Comparison of ENCODE assay signal across 17 mouse cellular contexts in the genomic region with DNA sequence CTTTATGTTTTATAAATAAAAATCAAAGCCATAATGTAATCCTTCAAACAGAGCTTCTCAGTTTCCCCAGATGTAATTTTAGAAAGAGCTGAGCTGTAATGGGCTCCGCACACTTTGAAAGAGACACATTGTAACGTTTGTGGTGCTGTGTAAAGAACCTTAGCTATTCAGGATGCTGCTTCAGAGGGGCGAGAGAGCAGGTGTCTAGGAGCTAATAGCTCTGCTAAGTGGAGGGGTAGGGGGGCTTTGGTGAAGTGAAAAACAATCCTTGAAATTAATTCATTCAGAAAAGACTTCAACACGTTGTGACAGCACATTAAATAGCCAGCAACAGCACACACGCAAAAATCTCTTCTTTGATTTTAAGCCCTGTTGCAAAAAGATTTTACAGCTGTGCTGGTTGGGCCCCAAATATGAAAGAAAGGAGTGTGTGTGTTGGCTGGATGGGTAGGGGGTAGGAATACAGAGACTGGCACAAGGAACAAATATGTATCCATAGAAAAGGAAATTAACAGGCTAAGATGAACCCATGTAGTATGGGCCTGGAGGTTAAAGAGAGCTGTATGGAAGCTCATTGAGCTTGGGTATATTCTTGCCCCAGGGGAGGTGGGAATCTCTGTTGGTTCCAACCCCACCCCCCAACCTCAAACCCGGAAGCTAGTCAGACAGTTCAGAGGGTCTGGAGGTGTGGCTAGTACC.
A peak's percentile ranks its signal among the peaks of the same experiment; 100 is the strongest.
DNase-seq lines count a peak whose midpoint lies in the region; ATAC-seq and TF ChIP-seq lines count a peak whose summit lies in the region.
"Had no signal": no experiment of that assay in that cellular context is flagged by ENCODE, and none has a peak within 500 bp of the region (broad histone marks: within the 10 kb centered on the region; RNA-seq: fewer than 3 reads in every experiment).

No protein-coding gene starts in this region.

- intact Hi-C loops in gastrocnemius, postnatal 36 days (cut with DNase I) = no loop called here

- no peak overlapping the region for H3K9ac ChIP-seq in neural tube, embryonic 13.5 days
- no peak overlapping the region for H3K9ac ChIP-seq in neural tube, embryonic 15.5 days (replicated peaks)
- H3K9ac ChIP-seq in forebrain, postnatal 0 days = no peak overlapping the region
- H3K9ac ChIP-seq in midbrain, embryonic 12.5 days (replicated peaks) = no peak overlapping the region
- no peak overlapping the region for H3K9ac ChIP-seq in intestine, embryonic 16.5 days (ENCODE audit: low read depth, low read length)
- H3K9ac ChIP-seq: stomach, embryonic 15.5 days had no signal

- peaks cover 21% of the 10 kb centered on the region for H3K4me1 ChIP-seq in neural tube, embryonic 13.5 days (replicated peaks)
- peaks cover 7% of the 10 kb centered on the region; the same call in 1 of the 2 replicates for H3K4me1 ChIP-seq in neural tube, embryonic 15.5 days
- 0 out of 2 replicates have a peak, but pooled peaks cover 2% of the 10 kb centered on the region for H3K4me1 ChIP-seq in forebrain, postnatal 0 days (ENCODE audit: insufficient read depth)
- peaks cover 15% of the 10 kb centered on the region for H3K4me1 ChIP-seq in midbrain, embryonic 12.5 days
- H3K4me1 ChIP-seq in intestine, embryonic 16.5 days (ENCODE audit: control insufficient read depth, insufficient read depth, low read length) = no peaks in the 10 kb centered on the region
- H3K4me1 ChIP-seq: heart, embryonic 10.5 days; stomach, embryonic 15.5 days had no signal

- DNase-seq in forebrain, postnatal 0 days = no peak
- peak; percentile 35 for DNase-seq in retina, postnatal 1 day
- DNase-seq in gastrocnemius, postnatal 36 days = no peak
- no peak for DNase-seq in urinary bladder, adult 18-20 months (ENCODE audit: low spot score in 2 of 2)
- DNase-seq: cerebellum, adult 8-10 months; gastrocnemius, postnatal 14 days; kidney, postnatal 36 days; lung, adult 2 months; lung, postnatal 36 days; thymus, adult 18-20 months had no signal

- H3K36me3 ChIP-seq in neural tube, embryonic 13.5 days = no peaks in the 10 kb centered on the region
- no peaks in the 10 kb centered on the region for H3K36me3 ChIP-seq in neural tube, embryonic 15.5 days
- H3K36me3 ChIP-seq in forebrain, postnatal 0 days (ENCODE audit: insufficient read depth) = no peaks in the 10 kb centered on the region
- no peaks in the 10 kb centered on the region for H3K36me3 ChIP-seq in midbrain, embryonic 12.5 days
- H3K36me3 ChIP-seq in intestine, embryonic 16.5 days (ENCODE audit: control insufficient read depth, insufficient read depth, low read length) = no peaks in the 10 kb centered on the region
- H3K36me3 ChIP-seq: heart, embryonic 10.5 days; stomach, embryonic 15.5 days had no signal

- WGBS in neural tube, embryonic 13.5 days = 44% methylated on average over 6 of the region's 6 CpGs
- 35% methylated on average over 6 of the region's 6 CpGs for WGBS in neural tube, embryonic 15.5 days
- WGBS in forebrain, postnatal 0 days = 25% methylated on average over 6 of the region's 6 CpGs
- WGBS in midbrain, embryonic 12.5 days = 38% methylated on average over 6 of the region's 6 CpGs
- 62% methylated on average over 6 of the region's 6 CpGs for WGBS in intestine, embryonic 16.5 days

- 0 out of 2 replicates have a peak, but pooled peaks have one; percentile 80 for ATAC-seq in neural tube, embryonic 13.5 days (ENCODE audit: low read depth)
- no peak for ATAC-seq in neural tube, embryonic 15.5 days (ENCODE audit: low FRiP score)
- peak; percentile 78 for ATAC-seq in forebrain, postnatal 0 days
- ATAC-seq in midbrain, embryonic 12.5 days (ENCODE audit: low FRiP score, low read depth) = peak; percentile 65
- ATAC-seq in intestine, embryonic 16.5 days = no peak

- H3K27ac ChIP-seq in neural tube, embryonic 13.5 days (replicated peaks) = peak overlapping the region; percentile 49; the same call in 1 of the 2 replicates
- no peak overlapping the region for H3K27ac ChIP-seq in neural tube, embryonic 15.5 days (replicated peaks)
- H3K27ac ChIP-seq in forebrain, postnatal 0 days (ENCODE audit: low read depth, low read length) = no peak overlapping the region
- H3K27ac ChIP-seq in midbrain, embryonic 12.5 days (replicated peaks) = peak overlapping the region; percentile 68
- no peak overlapping the region for H3K27ac ChIP-seq in intestine, embryonic 16.5 days (ENCODE audit: low read length)
- H3K27ac ChIP-seq: heart, embryonic 10.5 days; stomach, embryonic 15.5 days had no signal

- no peak for TF ChIP-seq CTCF in forebrain, postnatal 0 days (IDR thresholded peaks at IDR 0.05; ENCODE audit: low read depth)

- no peak overlapping the region for H3K4me2 ChIP-seq in neural tube, embryonic 13.5 days
- H3K4me2 ChIP-seq in neural tube, embryonic 15.5 days = no peak overlapping the region
- no peak overlapping the region for H3K4me2 ChIP-seq in forebrain, postnatal 0 days (ENCODE audit: low read depth)
- H3K4me2 ChIP-seq in midbrain, embryonic 12.5 days (replicated peaks) = no peak overlapping the region
- no peak overlapping the region for H3K4me2 ChIP-seq in intestine, embryonic 16.5 days (ENCODE audit: low read depth, low read length)
- H3K4me2 ChIP-seq: liver, embryonic 11.5 days; stomach, embryonic 15.5 days had no signal

- no peaks in the 10 kb centered on the region for H3K9me3 ChIP-seq in neural tube, embryonic 13.5 days
- no peaks in the 10 kb centered on the region for H3K9me3 ChIP-seq in neural tube, embryonic 15.5 days (replicated peaks)
- no peaks in the 10 kb centered on the region for H3K9me3 ChIP-seq in forebrain, postnatal 0 days (ENCODE audit: low read length)
- no peaks in the 10 kb centered on the region for H3K9me3 ChIP-seq in midbrain, embryonic 12.5 days
- no peaks in the 10 kb centered on the region for H3K9me3 ChIP-seq in intestine, embryonic 16.5 days (ENCODE audit: control insufficient read depth, low read length)
- H3K9me3 ChIP-seq: heart, embryonic 10.5 days; stomach, embryonic 15.5 days had no signal

- no peak overlapping the region for H3K4me3 ChIP-seq in neural tube, embryonic 13.5 days
- no peak overlapping the region for H3K4me3 ChIP-seq in neural tube, embryonic 15.5 days (replicated peaks)
- no peak overlapping the region for H3K4me3 ChIP-seq in forebrain, postnatal 0 days (ENCODE audit: low read depth, low read length)
- no peak overlapping the region for H3K4me3 ChIP-seq in midbrain, embryonic 12.5 days
- no peak overlapping the region for H3K4me3 ChIP-seq in intestine, embryonic 16.5 days (ENCODE audit: low read length)
- H3K4me3 ChIP-seq: heart, embryonic 10.5 days; stomach, embryonic 15.5 days had no signal

- no peaks in the 10 kb centered on the region for H3K27me3 ChIP-seq in neural tube, embryonic 13.5 days
- H3K27me3 ChIP-seq in neural tube, embryonic 15.5 days (replicated peaks) = no peaks in the 10 kb centered on the region
- no peaks in the 10 kb centered on the region for H3K27me3 ChIP-seq in forebrain, postnatal 0 days (ENCODE audit: insufficient read depth, low read length)
- no peaks in the 10 kb centered on the region for H3K27me3 ChIP-seq in midbrain, embryonic 12.5 days
- no peaks in the 10 kb centered on the region for H3K27me3 ChIP-seq in intestine, embryonic 16.5 days (replicated peaks; ENCODE audit: control insufficient read depth, insufficient read depth, low read length)
- H3K27me3 ChIP-seq: stomach, embryonic 15.5 days had no signal

Comparison
In these comparisons a context has a peak if more than half of its experiments do, and no peak if none do; other contexts are left out.
1. ATAC-seq: peak in neural tube, embryonic 13.5 days (single experiment), forebrain, postnatal 0 days (single experiment) and midbrain, embryonic 12.5 days (single experiment); none in neural tube, embryonic 15.5 days (single experiment) and intestine, embryonic 16.5 days (single experiment).
2. H3K27ac ChIP-seq: peak in neural tube, embryonic 13.5 days (single experiment) and midbrain, embryonic 12.5 days (single experiment); none in neural tube, embryonic 15.5 days (single experiment), forebrain, postnatal 0 days (single experiment) and intestine, embryonic 16.5 days (single experiment).